Mouse (Mus musculus) olfactory bulb, adult 2 months (tissue): ENCODE data around the gene Gkn1.

Experiments used
- CTCF ChIP-seq: fragments of 200-500 bp; IDR thresholded peaks from 2 replicates; pipeline ENCODE4 v1.5.1; 2012; ENCODE audit warnings: low read depth, mild to moderate bottlenecking, low read length, moderate library complexity; ENCODE audit not compliant: insufficient read depth
- POLR2A ChIP-seq: fragments of 200-500 bp; IDR thresholded peaks from 2 replicates; pipeline ENCODE4 v1.6.1; 2012; ENCODE audit warnings: mild to moderate bottlenecking, low read depth, low read length, moderate library complexity; ENCODE audit not compliant: insufficient read depth

GRCm38 (mm10) chr6:87304486-87304885, 46.3 kb downstream of the Gkn1 start:
- TF ChIP-seq CTCF (no peak), POLR2A (no peak)
